Mouse (Mus musculus) cerebellum, adult 2 months (tissue): ENCODE results near the gene Eps8l2.

Source experiments
- CTCF ChIP-seq: fragments of 200-500 bp; IDR thresholded peaks from 2 replicates; pipeline ENCODE4 v1.5.1; 2011; ENCODE audit warnings: low read depth, mild to moderate bottlenecking, control low read depth, low read length, moderate library complexity, borderline replicate concordance; ENCODE audit not compliant: insufficient read depth
- POLR2A ChIP-seq: fragments of 200-500 bp; IDR thresholded peaks from 2 replicates; pipeline ENCODE4 v1.6.1; 2011; ENCODE audit warnings: low read length, control low read depth, borderline replicate concordance; ENCODE audit not compliant: insufficient read depth

DNA sequence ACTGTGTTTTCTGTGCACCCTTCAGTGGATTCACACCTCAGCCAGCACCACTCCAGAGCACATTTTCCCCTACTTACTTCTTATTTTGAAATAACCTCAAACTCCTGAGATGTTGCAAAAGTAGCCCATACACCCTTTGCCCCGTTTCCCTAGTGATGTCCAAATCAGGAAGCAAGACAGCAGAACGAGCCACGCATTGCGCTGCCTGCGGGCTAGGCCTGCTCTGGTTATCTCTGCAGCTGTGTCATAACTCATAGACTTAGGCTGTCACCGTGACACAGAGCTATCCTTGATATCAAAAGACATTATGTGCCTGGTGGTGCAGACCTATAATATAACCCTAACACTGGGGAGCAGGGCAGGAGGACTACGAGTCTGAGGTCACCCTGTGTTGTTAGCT, 55.5 kb downstream of the Eps8l2 start:
- TF ChIP-seq CTCF: no peak
- no peak for TF ChIP-seq POLR2A
